22 mouse cellular contexts compared by ENCODE assay signal in genomic region chr3:23928097-23928496, GRCm38 (mm10).
DNase-seq lines count a peak whose midpoint lies in the region; ATAC-seq and TF ChIP-seq lines count a peak whose summit lies in the region.
"Had no signal": no experiment of that assay in that cellular context is flagged by ENCODE, and none has a peak within 500 bp of the region (broad histone marks: within the 10 kb centered on the region; RNA-seq: fewer than 3 reads in every experiment).

No protein-coding gene starts in this region.

- no peak for TF ChIP-seq CTCF in G1E (IDR thresholded peaks at IDR 0.05; ENCODE audit: low read depth, low read length)
- TF ChIP-seq CTCF in lung, postnatal 0 days (IDR thresholded peaks at IDR 0.05): no peak

- peak; percentile 96 for ATAC-seq in G1E (ENCODE audit: extremely low read depth, insufficient number of reproducible peaks, low FRiP score, poor library complexity, severe bottlenecking)
- peak; percentile 85 for ATAC-seq in liver, embryonic 15.5 days (ENCODE audit: insufficient read depth)
- no peak for ATAC-seq in lung, postnatal 0 days
- ATAC-seq: hindbrain, embryonic 16.5 days; intestine, embryonic 15.5 days had no signal

- no peak for TF ChIP-seq EP300 in lung, postnatal 0 days (IDR thresholded peaks at IDR 0.05)

- H3K4me3 ChIP-seq in G1E (ENCODE audit: low read depth, low read length): no peak overlapping the region
- H3K4me3 ChIP-seq in liver, embryonic 15.5 days (replicated peaks): no peak overlapping the region
- H3K4me3 ChIP-seq in lung, postnatal 0 days (ENCODE audit: low read depth, low read length): no peak overlapping the region
- H3K4me3 ChIP-seq: embryonic facial prominence, embryonic 15.5 days; forebrain, embryonic 10.5 days; hindbrain, embryonic 10.5 days; intestine, embryonic 15.5 days; limb, embryonic 13.5 days; lung, embryonic 15.5 days; neural tube, embryonic 15.5 days had no signal

- H3K4me2 ChIP-seq in liver, embryonic 15.5 days: no peak overlapping the region; the same call in 1 of the 2 replicates
- no peak overlapping the region for H3K4me2 ChIP-seq in lung, postnatal 0 days (replicated peaks; ENCODE audit: low read depth, low read length)
- H3K4me2 ChIP-seq: embryonic facial prominence, embryonic 15.5 days; heart, embryonic 11.5 days; intestine, embryonic 15.5 days; limb, embryonic 13.5 days; lung, embryonic 15.5 days; midbrain, embryonic 11.5 days; neural tube, embryonic 15.5 days had no signal

- H3K36me3 ChIP-seq in G1E (replicated peaks): no peaks in the 10 kb centered on the region
- no peaks in the 10 kb centered on the region for H3K36me3 ChIP-seq in liver, embryonic 15.5 days (replicated peaks)
- H3K36me3 ChIP-seq in lung, postnatal 0 days (ENCODE audit: insufficient read depth, low read length): no peaks in the 10 kb centered on the region
- H3K36me3 ChIP-seq: embryonic facial prominence, embryonic 15.5 days; forebrain, embryonic 10.5 days; hindbrain, embryonic 10.5 days; intestine, embryonic 15.5 days; limb, embryonic 13.5 days; lung, embryonic 15.5 days; neural tube, embryonic 15.5 days had no signal

- DNase-seq in G1E (ENCODE audit: low spot score): peak; percentile 29
- DNase-seq in MEL-GATA-1-ER (ENCODE audit: extremely low read depth, low read depth): peak; percentile 89
- DNase-seq in large intestine, adult 2 months (ENCODE audit: low read depth, low spot score): peak; percentile 28
- DNase-seq in lung, postnatal 0 days (ENCODE audit: low spot score): no peak
- no peak for DNase-seq in left cerebral cortex, adult 8-10 months (ENCODE audit: low spot score in 2 of 2)
- DNase-seq in thymus, postnatal 36 days: no peak
- no peak for DNase-seq in layer of hippocampus, postnatal 10 days (ENCODE audit: low spot score in 2 of 2)
- DNase-seq: cerebellum, adult 18-20 months; cerebellum, postnatal 14 days; kidney, postnatal 25 days; lung, postnatal 4 days had no signal

- no peaks in the 10 kb centered on the region for H3K27me3 ChIP-seq in G1E (ENCODE audit: insufficient read depth, low read length)
- no peaks in the 10 kb centered on the region for H3K27me3 ChIP-seq in liver, embryonic 15.5 days
- no peaks in the 10 kb centered on the region for H3K27me3 ChIP-seq in lung, postnatal 0 days (replicated peaks; ENCODE audit: insufficient read depth, low read length)
- H3K27me3 ChIP-seq: embryonic facial prominence, embryonic 15.5 days; intestine, embryonic 15.5 days; limb, embryonic 13.5 days; lung, embryonic 15.5 days; neural tube, embryonic 15.5 days had no signal

- no peak overlapping the region for H3K9ac ChIP-seq in liver, embryonic 15.5 days
- H3K9ac ChIP-seq in lung, postnatal 0 days (replicated peaks; ENCODE audit: low read depth): no peak overlapping the region
- H3K9ac ChIP-seq: embryonic facial prominence, embryonic 15.5 days; intestine, embryonic 15.5 days; limb, embryonic 13.5 days; lung, embryonic 15.5 days; neural tube, embryonic 15.5 days had no signal

- WGBS in large intestine, adult 2 months: 22% methylated on average over 4 of the region's 4 CpGs
- 44% methylated on average over 4 of the region's 4 CpGs for WGBS in liver, embryonic 15.5 days (ENCODE audit: insufficient replicate concordance)
- 70% methylated on average over 4 of the region's 4 CpGs for WGBS in lung, postnatal 0 days

- H3K4me1 ChIP-seq in G1E (ENCODE audit: insufficient read depth, low read depth, low read length): peaks cover 37% of the 10 kb centered on the region
- H3K4me1 ChIP-seq in liver, embryonic 15.5 days (replicated peaks): no peaks in the 10 kb centered on the region
- H3K4me1 ChIP-seq in lung, postnatal 0 days (ENCODE audit: insufficient read depth, low read depth, low read length): no peaks in the 10 kb centered on the region
- H3K4me1 ChIP-seq: embryonic facial prominence, embryonic 15.5 days; forebrain, embryonic 10.5 days; hindbrain, embryonic 10.5 days; intestine, embryonic 15.5 days; lung, embryonic 15.5 days; neural tube, embryonic 15.5 days had no signal

- no peaks in the 10 kb centered on the region for H3K9me3 ChIP-seq in G1E (replicated peaks)
- no peaks in the 10 kb centered on the region for H3K9me3 ChIP-seq in liver, embryonic 15.5 days (replicated peaks)
- no peaks in the 10 kb centered on the region for H3K9me3 ChIP-seq in lung, postnatal 0 days (ENCODE audit: low read length)
- H3K9me3 ChIP-seq: embryonic facial prominence, embryonic 15.5 days; forebrain, embryonic 10.5 days; hindbrain, embryonic 10.5 days; intestine, embryonic 15.5 days; limb, embryonic 13.5 days; lung, embryonic 15.5 days; neural tube, embryonic 15.5 days had no signal

- H3K27ac ChIP-seq in liver, embryonic 15.5 days (replicated peaks): no peak overlapping the region
- no peak overlapping the region for H3K27ac ChIP-seq in lung, postnatal 0 days (ENCODE audit: low read length)
- H3K27ac ChIP-seq: embryonic facial prominence, embryonic 15.5 days; forebrain, embryonic 10.5 days; hindbrain, embryonic 10.5 days; intestine, embryonic 15.5 days; limb, embryonic 13.5 days; lung, embryonic 15.5 days; neural tube, embryonic 15.5 days had no signal

Comparison
In these comparisons a context has a peak if more than half of its experiments do, and no peak if none do; other contexts are left out.
1. DNase-seq: peak in G1E (single experiment), MEL-GATA-1-ER (single experiment) and large intestine, adult 2 months (single experiment); none in lung, postnatal 0 days (single experiment), left cerebral cortex, adult 8-10 months (0 of 2), thymus, postnatal 36 days (0 of 2) and layer of hippocampus, postnatal 10 days (0 of 2).